Mouse (Mus musculus): Measurements from ENCODE around the gene Gm37240.
A peak's percentile ranks its signal among the peaks of the same experiment; 100 is the strongest.

Gene Gm37240

DNA sequence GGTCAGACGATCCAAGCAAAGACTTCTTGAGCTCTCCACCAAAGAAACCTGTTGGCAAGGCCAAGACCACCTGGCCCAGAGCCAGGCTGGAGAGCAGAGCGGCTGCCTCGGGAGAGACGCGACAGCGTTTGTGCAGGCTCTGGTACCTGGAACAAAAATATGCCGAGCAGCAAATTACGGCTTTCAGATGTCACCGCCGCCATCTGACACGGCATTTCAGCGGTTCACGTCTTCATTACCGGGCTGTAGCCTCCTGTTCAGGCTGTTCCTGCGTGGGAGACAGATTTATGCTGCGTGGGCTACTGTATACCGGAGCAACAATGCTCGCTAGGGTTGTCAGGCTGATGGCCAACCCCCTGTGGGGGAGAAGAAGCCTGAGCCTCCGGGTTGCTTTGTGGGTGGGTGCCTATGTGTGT, 700.6 kb downstream of the Gm37240 start:
- DNase-seq (ENCODE audit: low spot score), result peak; percentile 43

DNA sequence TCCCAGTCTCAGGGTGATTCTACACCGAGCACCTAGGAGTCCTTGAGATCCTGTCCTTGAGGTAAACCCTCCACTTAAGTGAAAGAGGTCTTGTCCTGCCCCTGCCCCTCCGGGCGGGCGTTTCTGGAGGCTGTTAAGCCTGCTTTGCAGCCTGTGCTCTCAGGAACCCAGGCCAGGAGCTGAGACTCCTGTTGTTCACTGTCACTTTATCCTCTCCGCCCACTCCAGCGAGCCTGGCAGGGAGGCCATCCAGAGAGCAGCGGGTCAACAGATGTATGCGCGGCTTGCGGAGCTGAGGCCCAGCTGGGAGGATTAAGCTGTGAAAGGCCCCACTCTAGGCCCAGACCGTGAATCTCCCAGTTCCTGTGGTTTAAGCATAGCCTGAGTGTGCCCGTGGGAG, 701.5 kb downstream of the Gm37240 start:
- peak; percentile 24 for DNase-seq (ENCODE audit: low spot score)

DNA sequence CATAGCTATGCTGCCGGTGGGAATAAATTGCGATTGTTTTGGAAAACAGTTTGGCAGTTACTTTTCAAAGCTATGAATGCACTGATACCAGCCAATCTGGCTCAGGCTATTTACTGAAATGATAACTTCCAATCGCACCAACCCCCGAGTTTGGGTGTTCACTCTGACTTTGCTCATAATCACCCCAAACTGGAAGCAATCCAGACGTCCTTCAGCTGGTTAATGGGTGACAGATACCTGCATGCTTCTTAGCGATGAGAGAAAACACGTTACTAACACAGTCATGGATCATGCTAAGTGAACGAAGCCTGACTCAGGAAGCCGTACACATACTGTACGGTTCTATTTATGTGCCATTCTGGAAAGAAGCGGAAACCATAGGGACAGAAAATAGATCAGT, 702.4 kb downstream of the Gm37240 start:
- DNase-seq (ENCODE audit: low spot score), result no peak

DNA sequence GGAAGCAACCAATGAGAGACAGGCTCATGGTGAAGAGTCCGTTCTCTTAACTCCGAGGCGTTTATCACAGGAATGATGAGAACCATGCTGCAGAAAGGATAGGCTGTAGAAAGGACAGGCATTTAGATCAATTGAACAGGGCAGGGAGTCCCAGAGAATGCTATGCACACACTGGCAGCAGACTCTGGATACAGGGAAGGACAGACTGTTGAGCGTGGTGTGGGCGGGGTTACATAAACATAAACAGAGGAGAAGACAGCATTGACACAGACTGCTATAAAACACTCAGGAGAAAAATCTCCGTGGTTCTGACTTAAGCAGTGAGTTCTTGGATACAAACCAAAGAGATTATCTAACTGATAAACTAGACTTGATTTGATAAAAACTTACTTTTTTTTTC, 703.2 kb downstream of the Gm37240 start:
- DNase-seq (ENCODE audit: low spot score), result no peak

DNA sequence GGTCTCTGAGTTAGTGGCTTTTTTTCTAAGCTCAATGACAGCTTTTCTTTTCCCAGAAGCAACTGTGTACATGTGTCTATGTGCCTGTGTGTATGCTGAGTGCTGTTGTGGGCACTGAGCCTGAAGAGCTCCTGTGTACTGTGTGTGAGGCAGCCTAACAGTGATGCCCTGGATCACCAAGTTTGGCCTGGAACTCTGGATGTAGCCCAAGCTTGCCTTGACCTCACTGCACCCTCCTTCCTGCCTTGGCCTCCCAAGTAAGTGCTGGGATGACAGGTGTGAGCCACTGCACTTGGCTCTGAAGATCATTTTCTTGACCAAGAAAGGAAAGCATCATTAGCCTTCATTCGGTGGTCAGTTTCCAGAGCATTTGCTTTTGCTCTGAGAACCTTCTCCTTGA, 710.6 kb downstream of the Gm37240 start:
- DNase-seq (ENCODE audit: low spot score), result no peak

DNA sequence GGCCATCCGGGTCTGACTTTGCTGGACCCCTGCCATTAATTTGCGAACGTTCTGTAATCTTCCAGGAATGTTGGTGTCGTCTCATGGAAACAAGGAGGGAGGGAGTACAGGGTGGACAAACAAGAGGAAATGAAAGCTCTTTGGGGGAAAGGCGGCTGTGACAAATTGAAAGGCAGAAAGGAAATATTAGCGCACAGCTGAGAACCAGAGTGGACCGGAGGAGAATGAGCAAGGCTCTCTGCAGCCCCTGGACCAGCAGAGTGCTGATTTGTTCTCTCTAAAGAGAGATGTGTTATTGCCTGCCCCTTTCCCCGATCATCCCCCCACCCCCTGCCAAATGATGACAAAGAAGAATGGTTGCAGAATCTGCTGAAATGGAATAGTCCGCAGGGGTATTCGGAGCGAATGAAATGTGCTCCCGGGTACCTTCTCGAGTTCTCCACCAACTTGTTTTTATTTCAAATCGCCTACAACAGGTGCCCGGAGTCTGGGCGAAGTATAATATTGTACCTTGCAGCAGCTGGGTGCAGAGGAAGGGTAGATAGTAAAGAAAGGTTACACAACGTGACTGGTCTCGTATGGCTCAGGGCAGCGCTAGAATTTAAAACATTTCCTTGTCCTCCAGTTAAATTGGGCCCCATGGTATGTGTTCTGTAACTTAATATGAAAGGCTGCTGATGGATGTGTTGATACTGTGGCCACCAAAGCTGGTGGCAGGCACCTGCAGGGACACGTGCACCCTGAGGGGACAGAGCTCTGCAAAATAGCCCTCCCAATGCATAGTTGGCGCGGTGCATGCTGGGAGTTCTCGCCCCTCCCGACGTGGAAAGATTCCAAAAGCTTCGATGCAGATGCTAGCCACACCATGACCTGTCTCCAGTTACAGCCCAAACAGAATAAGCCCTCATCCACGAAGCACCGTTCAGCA, 712.5 kb downstream of the Gm37240 start:
- no peak for DNase-seq (ENCODE audit: low spot score)

DNA sequence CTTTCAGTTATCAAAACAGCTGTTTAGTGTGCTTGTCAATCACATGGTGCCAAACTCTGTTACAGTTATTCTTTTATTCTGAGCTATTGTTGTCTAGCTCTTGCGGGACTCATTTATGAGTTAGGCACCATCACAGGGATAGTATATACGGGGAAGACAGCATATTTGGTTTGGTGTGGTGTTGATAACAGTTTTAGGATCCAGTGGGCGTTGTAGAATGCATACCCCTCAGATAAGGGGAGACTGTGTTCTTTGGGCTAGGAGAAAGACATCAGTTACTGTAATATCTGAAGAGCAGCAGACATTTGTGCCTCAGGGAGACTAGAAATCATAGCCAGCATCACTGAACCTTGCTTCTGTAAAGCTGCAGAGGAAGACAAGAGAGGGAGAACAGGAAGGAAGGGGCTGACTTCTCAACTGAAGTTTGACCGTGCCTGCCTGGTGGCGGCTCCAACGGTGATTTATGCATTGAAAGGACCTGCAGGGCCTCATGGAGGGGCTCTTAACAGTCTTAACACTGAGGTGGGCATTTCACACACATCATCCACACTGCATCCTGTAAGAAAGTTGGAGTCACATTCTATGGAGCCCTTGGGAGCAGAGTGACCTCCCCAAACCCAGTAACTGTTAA, 713.8 kb downstream of the Gm37240 start:
- no peak for DNase-seq (ENCODE audit: low spot score)

DNA sequence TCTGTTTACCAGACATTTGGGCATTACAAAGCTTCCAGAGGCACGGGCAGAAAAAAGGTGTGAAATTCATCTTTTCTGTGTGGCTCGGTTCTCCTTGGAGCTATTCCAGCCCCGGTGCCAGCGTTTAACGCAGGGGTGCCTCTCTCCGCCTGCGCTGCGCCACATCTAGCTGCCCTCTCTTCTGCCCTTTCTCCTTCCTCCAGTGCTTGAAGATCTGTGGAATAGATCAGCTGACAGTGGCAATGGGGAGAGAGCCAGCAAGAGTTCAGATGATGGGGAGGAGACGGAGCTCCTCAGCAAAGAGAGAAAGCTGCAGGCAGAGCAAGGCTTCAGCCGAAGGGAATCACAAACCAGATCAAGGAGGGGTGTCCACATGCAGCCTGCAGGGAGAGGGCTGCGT, 714.8 kb downstream of the Gm37240 start:
- no peak for DNase-seq (ENCODE audit: low spot score)

DNA sequence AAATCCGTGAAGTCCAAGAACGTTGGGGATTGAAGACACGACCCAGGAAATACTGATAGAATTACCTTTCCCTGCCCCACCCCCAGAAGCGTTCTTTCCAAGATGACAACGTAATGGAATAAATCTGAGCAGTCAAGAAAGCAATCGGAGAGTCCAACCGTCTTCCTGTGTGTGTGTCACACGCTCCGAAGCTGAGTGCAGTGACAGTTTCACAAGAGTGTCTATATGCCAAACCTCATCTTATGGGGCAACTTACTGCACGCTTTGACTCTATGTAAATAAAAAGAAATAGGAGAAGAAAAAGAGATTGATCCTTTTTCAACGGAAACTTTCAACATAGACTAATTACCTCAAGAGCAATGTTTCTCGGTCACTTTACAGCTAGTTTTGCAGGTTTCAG, 715.2 kb downstream of the Gm37240 start:
- DNase-seq (ENCODE audit: low spot score), result no peak

DNA sequence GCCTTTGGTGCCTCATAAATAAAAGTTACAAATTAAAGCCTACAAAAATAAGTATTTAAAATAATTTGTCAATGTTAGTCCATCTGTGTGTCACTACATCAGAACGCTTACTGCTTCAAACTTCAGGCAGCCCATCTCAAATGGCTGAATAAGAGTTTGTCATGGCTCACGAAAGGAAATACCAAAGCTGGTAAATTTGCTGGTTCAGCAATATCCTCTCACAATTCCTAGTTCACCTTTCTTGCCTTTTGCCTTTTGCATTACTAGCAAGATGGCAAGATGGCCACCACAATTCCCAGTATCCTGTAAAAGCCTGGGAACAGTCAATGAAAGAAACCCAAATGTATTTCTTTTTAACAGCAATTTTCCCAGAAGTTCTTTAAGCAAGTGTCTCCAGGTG, 718.5 kb downstream of the Gm37240 start:
- DNase-seq (ENCODE audit: low spot score), result no peak

DNA sequence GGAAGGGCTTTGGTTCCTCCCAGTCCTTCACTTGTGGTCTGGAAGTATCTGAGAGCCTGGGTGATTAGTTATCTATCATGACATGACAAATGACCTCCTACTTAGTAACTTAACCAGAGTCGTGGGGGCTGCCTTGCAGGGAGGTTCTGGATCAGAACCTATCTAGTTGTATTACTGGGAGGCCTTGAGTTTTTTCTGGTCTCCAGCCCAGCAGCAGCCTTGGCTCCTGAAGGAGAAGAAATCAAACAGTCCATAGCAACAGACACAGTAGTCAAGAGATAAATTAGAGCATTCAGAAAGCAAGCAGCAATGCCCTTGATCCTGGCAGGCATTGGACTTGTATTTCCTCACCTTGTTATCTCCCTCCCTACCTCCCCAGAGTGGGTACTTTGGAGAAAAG, 722.4 kb downstream of the Gm37240 start:
- DNase-seq (ENCODE audit: low spot score), result peak; percentile 36

DNA sequence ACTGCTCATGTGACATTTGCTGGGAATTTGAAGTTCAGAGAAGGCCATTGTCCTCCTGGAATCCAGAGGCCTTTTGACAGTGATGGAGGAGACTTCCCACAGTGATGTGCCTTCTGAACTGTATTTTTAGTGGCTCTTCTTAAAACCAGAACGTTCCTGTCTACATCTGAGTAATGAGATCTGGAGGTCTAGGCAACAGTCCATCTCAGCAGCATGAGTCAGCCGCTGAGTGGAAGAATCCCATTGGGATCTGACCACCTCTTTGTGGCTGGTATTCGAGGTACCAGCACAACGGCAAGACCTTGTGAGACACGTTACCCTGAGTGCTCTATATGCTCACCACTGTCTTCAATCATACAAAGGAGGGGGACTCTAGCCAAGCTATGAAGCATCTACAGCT, 723.9 kb downstream of the Gm37240 start:
- DNase-seq (ENCODE audit: low spot score), result no peak

DNA sequence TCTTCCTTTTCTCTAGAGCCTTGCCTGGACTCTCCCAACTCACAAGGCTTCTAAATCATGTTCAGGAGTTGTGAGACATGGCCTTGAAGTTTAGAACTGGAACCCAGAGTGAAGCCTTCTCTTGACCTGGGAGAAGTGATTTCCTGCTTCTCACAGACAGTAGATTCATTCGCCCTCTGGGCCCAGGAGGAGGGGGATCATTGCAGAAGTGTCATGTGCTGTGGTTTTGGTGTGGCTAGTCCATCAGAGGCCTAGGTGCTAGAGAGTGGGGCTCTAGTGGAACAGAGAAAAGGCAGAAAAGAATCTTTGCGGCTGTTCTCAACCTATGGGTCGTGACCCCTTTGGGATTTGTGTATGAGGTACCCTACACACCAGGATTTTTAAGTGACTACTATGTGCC, 724.9 kb downstream of the Gm37240 start:
- no peak for DNase-seq (ENCODE audit: low spot score)

DNA sequence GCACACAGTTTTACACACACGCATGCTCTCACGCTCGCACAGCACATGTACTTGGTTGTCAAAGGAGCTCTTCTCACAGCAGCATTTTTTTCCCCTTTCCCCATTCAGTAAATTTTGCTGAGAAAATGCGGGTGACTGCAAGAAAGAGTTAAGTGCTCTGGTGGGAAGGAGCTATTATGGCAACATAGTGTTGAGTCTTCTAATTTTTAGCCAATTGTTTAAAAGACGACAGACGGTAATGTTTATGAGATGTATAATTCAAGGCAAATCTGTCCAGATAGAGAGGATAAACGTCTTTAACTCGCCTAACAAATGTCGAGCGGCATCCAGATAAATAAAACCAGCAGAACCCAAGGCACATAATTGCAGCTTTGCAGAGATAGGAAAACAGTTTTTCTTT, 726.5 kb downstream of the Gm37240 start:
- DNase-seq (ENCODE audit: low spot score), result no peak

DNA sequence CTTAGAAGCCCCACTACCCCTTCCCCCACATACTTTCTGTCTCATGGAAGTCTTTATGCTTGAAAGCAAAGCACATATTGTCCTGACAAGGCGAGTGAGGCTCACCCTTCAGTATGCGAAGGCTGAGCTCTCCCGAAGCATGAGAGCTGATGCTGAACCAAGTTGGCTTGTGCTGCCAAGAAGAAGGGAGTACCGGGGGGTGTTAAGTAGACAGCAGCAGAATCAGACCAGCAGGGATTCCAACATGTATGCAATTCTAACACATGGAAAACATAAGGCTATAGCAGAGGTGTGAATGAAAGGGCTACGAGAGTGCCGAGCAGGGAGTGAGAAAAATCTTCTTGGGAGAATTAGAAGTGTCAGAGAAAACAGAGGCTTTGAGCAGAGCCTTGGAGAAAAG, 727.7 kb downstream of the Gm37240 start:
- no peak for DNase-seq (ENCODE audit: low spot score)

DNA sequence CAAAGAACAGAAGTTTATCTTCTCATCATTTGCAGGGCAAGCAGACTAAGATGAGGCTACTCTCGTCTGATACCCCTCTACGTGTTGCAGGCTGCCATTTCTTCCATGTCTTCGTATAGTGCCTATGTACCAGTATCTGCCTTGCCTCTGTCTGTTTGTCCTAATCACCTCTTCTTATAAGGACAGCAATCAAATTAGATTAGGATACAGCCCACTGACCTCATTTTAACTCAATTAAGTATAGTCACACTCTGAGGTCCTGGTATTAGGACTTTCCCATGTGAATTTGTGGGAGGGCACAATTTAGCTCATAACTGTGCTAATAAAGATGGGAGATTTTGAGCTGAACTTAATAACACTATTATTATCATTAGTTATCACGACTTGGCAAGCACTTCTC, 738.5 kb downstream of the Gm37240 start:
- no peak for DNase-seq (ENCODE audit: low spot score)

DNA sequence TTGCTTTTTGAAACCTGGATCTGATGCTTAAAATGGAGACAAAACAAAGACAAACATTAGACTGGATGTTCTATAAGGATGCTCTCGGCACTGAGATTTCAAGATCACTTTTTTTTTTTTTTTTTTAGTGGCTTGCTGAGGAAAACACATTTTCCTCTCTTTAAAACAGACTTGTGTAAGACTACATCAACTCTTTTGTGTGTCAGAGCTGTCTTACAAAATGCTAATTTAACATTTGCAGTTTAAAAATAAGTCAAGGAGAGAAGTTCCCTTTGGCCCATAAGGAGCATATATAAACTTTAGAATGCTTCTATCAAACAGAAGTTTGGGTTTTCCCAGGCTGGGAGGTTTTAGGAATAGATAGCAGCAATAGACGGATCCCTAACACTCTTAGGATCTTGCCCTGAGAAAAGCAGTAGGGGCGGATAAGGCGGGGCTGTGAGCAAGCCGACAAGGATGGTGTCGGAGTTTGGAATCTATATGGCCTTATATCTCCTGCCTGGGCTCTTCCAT, 739.2 kb downstream of the Gm37240 start:
- DNase-seq (ENCODE audit: low spot score), result no peak

DNA sequence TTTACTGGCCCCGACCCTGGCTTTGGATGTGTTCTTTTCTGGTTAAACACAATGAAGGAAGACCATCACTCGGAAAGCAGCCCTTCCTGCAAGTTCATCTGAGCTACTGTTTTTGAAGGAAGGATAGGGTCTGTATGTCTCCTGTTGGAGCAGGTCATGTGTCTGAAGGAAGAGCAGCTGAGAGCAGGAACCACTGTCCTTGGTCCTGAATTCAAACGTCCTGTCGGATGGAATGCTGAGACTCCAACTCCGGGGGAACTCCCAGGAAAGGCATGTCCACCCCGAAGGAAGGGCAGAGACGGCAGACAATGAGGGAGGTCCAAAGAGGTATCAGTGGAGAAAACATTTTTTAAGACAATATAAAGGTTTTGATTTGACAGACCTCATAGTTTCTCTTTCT, 741.8 kb downstream of the Gm37240 start:
- DNase-seq (ENCODE audit: low spot score), result no peak

DNA sequence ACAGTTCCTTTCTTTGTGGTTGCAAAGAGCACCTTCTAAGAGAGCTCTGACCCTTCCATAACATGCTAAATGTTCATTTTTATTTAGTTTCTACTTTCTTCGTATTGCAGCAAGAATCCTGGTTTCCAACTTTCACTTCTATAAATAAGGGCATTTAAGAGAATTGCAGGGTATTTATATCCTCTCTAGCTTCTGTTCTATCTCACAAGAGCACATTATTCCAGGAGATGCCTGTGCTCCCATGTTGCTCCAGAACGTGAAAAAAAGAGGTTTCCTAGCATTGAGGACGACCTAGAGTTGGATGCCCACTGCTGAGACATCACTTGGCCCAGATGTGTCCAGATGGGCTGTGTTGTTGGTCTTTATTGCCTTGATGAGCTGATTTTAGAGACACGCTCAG, 742.2 kb downstream of the Gm37240 start:
- no peak for DNase-seq (ENCODE audit: low spot score)

DNA sequence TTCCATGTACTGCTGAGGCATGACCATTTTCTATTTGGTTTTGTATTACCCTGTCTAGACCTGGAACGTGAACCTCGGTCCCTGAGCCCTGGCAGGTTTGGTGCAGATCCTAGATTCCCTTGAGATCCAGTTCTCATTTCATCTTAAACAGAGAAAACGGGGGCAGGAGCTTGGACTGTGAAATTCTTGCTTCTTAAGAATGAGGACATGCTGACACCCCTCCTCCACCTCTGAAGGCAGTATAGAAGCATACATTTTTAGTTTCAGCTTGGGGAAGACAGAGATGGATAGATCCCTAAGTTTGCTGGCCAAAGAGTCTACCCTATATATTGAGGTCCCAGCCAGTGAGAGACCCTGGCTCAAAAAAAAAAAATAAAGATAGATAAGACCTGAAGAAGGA, 742.9 kb downstream of the Gm37240 start:
- DNase-seq (ENCODE audit: low spot score), result no peak

DNA sequence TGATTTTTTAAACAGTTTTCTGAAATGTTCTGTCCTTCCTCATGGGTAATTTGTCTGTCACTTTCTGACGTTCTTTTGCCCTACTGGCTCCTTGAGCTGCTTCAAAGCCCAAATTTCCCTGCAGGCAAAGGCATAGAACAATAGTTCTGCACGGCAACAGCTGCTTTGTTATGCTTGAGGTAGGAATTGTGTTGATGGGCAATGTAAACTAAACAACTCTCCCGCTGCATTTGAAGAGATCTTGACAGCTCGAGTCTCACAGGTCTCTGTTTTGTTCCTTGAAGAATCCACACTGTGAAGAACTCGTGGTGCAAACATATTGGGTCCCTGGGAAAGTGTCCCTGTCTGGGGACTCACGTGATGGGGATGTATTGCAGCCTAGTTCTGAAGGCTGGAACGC, 746.8 kb downstream of the Gm37240 start:
- DNase-seq (ENCODE audit: low spot score), result no peak

DNA sequence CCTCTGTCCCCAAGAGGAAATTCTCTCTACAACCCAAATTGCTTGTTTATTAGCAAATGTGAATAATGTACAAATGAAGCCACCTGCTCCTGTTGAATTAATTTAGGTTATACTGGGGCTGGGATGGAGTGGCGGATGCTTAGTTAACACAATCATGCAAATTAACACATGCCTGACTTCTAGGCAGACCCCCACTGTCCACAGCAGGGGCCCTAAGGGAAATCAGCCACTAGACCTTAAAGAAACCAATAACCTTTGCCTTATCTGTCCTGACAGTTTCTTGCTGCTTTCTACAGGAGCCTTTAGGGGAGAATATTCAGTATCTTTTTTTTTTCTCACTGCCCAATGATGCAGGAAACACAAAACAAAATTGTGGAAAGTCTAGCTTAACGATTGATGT, 748.9 kb downstream of the Gm37240 start:
- DNase-seq (ENCODE audit: low spot score), result no peak

DNA sequence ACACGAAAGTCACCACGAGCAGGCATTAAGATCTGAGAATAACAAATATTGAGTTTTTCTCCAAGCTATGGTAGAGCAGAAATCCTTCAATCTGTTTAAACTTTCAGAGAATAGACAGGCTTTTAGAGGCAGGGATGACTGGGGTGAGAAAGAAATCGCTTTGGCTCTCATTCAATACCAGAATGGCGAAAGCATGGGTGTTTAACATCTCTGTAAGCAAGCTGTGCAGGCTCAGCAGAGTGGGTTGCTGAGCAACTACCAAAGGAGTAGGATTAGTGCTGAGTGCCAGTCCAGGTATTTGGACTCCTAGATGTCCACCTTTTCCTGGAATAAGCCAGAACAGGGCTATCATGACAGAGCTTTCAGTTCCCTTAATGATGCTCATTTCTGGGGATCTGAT, 753.8 kb downstream of the Gm37240 start:
- DNase-seq (ENCODE audit: low spot score), result no peak

DNA sequence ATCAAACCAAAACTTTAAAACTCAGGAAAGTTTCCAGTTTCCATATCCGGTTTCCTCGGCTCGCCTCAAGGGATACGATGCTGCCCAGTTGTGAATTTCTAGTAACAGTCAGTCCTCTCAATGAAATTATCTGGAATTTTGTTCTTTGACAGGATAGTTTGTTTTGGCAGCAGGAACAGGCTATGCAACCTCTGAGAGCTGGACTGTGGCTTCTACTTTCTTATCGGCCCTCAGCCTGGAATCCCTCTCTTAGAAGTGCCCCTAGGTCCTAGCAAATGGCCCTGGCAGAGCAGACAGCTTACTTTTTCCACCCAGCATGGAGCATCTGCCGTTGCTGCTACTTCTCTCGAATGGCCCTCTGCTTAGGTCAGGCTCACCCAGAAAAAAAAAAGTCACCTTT, 755.4 kb downstream of the Gm37240 start:
- no peak for DNase-seq (ENCODE audit: low spot score)

Data from testis, postnatal 14 days (tissue).